Mouse (Mus musculus): ENCODE data around the gene Ugt1a6a.

DNA sequence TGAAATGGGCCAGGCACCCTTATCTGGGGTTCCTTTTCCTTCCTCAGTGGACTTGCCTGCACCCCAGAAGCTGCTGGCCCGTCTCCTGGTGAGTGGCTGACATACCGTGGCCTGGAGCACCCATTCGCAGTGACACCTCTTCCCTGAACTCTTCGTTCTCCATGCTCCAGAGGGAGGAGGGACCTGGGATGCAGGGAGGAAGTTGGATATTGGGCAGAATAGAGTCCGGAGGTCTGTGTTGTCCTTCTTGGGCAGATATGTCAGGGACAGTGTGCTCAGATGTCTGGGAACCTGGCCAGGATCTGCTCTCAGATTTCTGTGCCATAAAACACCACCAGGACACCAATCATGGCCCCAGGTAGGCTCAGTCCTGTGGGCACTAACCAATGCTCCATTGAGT is 105.5 kb downstream of the Ugt1a6a start:
- no peak for TF ChIP-seq CTCF (conservative IDR thresholded peaks at IDR 0.05; ENCODE audit: insufficient read depth, insufficient read length, low read depth, low read length)
- TF ChIP-seq POLR2A (IDR thresholded peaks at IDR 0.05; ENCODE audit: low read depth, low read length): no peak

Data from kidney, adult 2 months (tissue).